Mouse (Mus musculus): ENCODE data around the gene Tmem63c. TPM values are rescaled to one million over a fixed set of nuclear protein-coding genes. Genes with fewer than 3 reads are reported as not detected.

Gene Tmem63c
- polyA plus RNA-seq, 1 experiment from 2014 or later: not detected

- POLR2A ChIA-PET: no interaction called here
- in situ Hi-C loops (cut with MboI; ENCODE audit: low pct_unique_long_range_greater_than_20kb): loop anchor here (25.0 kb wide), 1 partner anchor 815 kb away; no protein-coding TSS in a partner anchor
- CTCF ChIA-PET: no interaction called here
- no peak for ATAC-seq
- peaks cover 48% of the 10 kb centered on the region for H3K27me3 ChIP-seq
- no peak for TF ChIP-seq CTCF (IDR thresholded peaks at IDR 0.05)
- no peak for DNase-seq (ENCODE audit: low read depth, low spot score)
Measured at GRCm38 (mm10) chr12:87027391-87027790, 6.3 kb downstream of the Tmem63c start.

- in situ Hi-C loops (cut with MboI; ENCODE audit: low pct_unique_long_range_greater_than_20kb): loop anchor here (25.0 kb wide), 1 partner anchor 816 kb away; no protein-coding TSS in a partner anchor
- DNase-seq (ENCODE audit: low read depth, low spot score) (no peak), ATAC-seq (no peak)
- ChIA-PET POLR2A (no interaction called here), CTCF (no interaction called here)
- TF ChIP-seq CTCF (IDR thresholded peaks at IDR 0.05): no peak
- H3K27me3 ChIP-seq: peaks cover 48% of the 10 kb centered on the region
Measured at GRCm38 (mm10) chr12:87028068-87028467, 6.9 kb downstream of the Tmem63c start.

- CTCF ChIA-PET: no interaction called here
- peaks cover 36% of the 10 kb centered on the region for H3K27me3 ChIP-seq
Measured at GRCm38 (mm10) chr12:87029251-87029976, 8.3 kb downstream of the Tmem63c start.

GRCm38 (mm10) chr12:87031163-87031763 is 10.1 kb downstream of the Tmem63c start:
- peaks cover 23% of the 10 kb centered on the region for H3K27me3 ChIP-seq
- ATAC-seq (no peak), DNase-seq (ENCODE audit: low read depth, low spot score) (no peak)
- POLR2A ChIA-PET: no interaction called here
- in situ Hi-C loops (cut with MboI; ENCODE audit: low pct_unique_long_range_greater_than_20kb): loop anchor here (25.0 kb wide), 1 partner anchor 819 kb away; no protein-coding TSS in a partner anchor
- no peak for TF ChIP-seq CTCF (IDR thresholded peaks at IDR 0.05)
- CTCF ChIA-PET: no interaction called here

More at GRCm38 (mm10) chr12:87029251-87029976, 8.3 kb downstream of the Tmem63c start:
- no peak for TF ChIP-seq CTCF (IDR thresholded peaks at IDR 0.05)
- POLR2A ChIA-PET: no interaction called here
- in situ Hi-C loops (cut with MboI; ENCODE audit: low pct_unique_long_range_greater_than_20kb): loop anchor here (25.0 kb wide), 1 partner anchor 817 kb away; no protein-coding TSS in a partner anchor
- ATAC-seq: no peak
- DNase-seq (ENCODE audit: low read depth, low spot score): no peak

- DNase-seq (ENCODE audit: low read depth, low spot score) (no peak), ATAC-seq (no peak)
- in situ Hi-C loops (cut with MboI; ENCODE audit: low pct_unique_long_range_greater_than_20kb): loop anchor here (25.0 kb wide), 1 partner anchor 824 kb away; no protein-coding TSS in a partner anchor
- H3K27me3 ChIP-seq: peaks cover 9% of the 10 kb centered on the region
- ChIA-PET CTCF (no interaction called here), POLR2A (no interaction called here)
- TF ChIP-seq CTCF (IDR thresholded peaks at IDR 0.05): no peak
Measured at GRCm38 (mm10) chr12:87036631-87037030, 15.5 kb downstream of the Tmem63c start.

- DNase-seq (ENCODE audit: low read depth, low spot score) (no peak), ATAC-seq (no peak)
- no peak for TF ChIP-seq CTCF (IDR thresholded peaks at IDR 0.05)
- ChIA-PET CTCF (no interaction called here), POLR2A (no interaction called here)
- peaks cover 18% of the 10 kb centered on the region for H3K27me3 ChIP-seq
- in situ Hi-C loops (cut with MboI; ENCODE audit: low pct_unique_long_range_greater_than_20kb): loop anchor here (25.0 kb wide), 1 partner anchor 828 kb away; no protein-coding TSS in a partner anchor
Measured at GRCm38 (mm10) chr12:87040166-87040565, 19.0 kb downstream of the Tmem63c start.

GRCm38 (mm10) chr12:87040857-87041256 is 19.7 kb downstream of the Tmem63c start:
- CTCF ChIA-PET: no interaction called here
- H3K27me3 ChIP-seq: peaks cover 19% of the 10 kb centered on the region
- POLR2A ChIA-PET: no interaction called here
- no peak for ATAC-seq
- DNase-seq (ENCODE audit: low read depth, low spot score): no peak
- no peak for TF ChIP-seq CTCF (IDR thresholded peaks at IDR 0.05)
- in situ Hi-C loops (cut with MboI; ENCODE audit: low pct_unique_long_range_greater_than_20kb): loop anchor here (25.0 kb wide), 1 partner anchor 829 kb away; no protein-coding TSS in a partner anchor

- in situ Hi-C loops (cut with MboI; ENCODE audit: low pct_unique_long_range_greater_than_20kb): loop anchor here (25.0 kb wide), 1 partner anchor 830 kb away; no protein-coding TSS in a partner anchor
- CTCF ChIA-PET: no interaction called here
- ATAC-seq (no peak), DNase-seq (ENCODE audit: low read depth, low spot score) (no peak)
- peaks cover 23% of the 10 kb centered on the region for H3K27me3 ChIP-seq
- no peak for TF ChIP-seq CTCF (IDR thresholded peaks at IDR 0.05)
- POLR2A ChIA-PET: no interaction called here
Measured at GRCm38 (mm10) chr12:87042456-87042855, 21.3 kb downstream of the Tmem63c start.

- POLR2A ChIA-PET: no interaction called here
- in situ Hi-C loops (cut with MboI; ENCODE audit: low pct_unique_long_range_greater_than_20kb): loop anchor here (25.0 kb wide), 1 partner anchor 831 kb away; no protein-coding TSS in a partner anchor
- no peak for TF ChIP-seq CTCF (IDR thresholded peaks at IDR 0.05)
- CTCF ChIA-PET: no interaction called here
- no peak for ATAC-seq
- H3K27me3 ChIP-seq: peaks cover 23% of the 10 kb centered on the region
- no peak for DNase-seq (ENCODE audit: low read depth, low spot score)
Measured at GRCm38 (mm10) chr12:87043221-87043620, 22.1 kb downstream of the Tmem63c start.

- TF ChIP-seq CTCF (IDR thresholded peaks at IDR 0.05): no peak
- peaks cover 23% of the 10 kb centered on the region for H3K27me3 ChIP-seq
- ATAC-seq (no peak), DNase-seq (ENCODE audit: low read depth, low spot score) (no peak)
- CTCF ChIA-PET: no interaction called here
- in situ Hi-C loops (cut with MboI; ENCODE audit: low pct_unique_long_range_greater_than_20kb): loop anchor here (25.0 kb wide), 1 partner anchor 832 kb away; no protein-coding TSS in a partner anchor
- POLR2A ChIA-PET: no interaction called here
Measured at GRCm38 (mm10) chr12:87044711-87045110, 23.6 kb downstream of the Tmem63c start.

- H3K27me3 ChIP-seq: peaks cover 25% of the 10 kb centered on the region
- ATAC-seq: no peak
- DNase-seq (ENCODE audit: low read depth, low spot score): no peak
- ChIA-PET POLR2A (no interaction called here), CTCF (interaction anchor here (0.7 kb wide), 1 partner anchor 301 kb away, joined by 3 read pairs; no protein-coding TSS in a partner anchor)
- in situ Hi-C loops (cut with MboI; ENCODE audit: low pct_unique_long_range_greater_than_20kb): loop anchor here (25.0 kb wide), 1 partner anchor 835 kb away; no protein-coding TSS in a partner anchor
- TF ChIP-seq CTCF (IDR thresholded peaks at IDR 0.05): no peak
Measured at GRCm38 (mm10) chr12:87047536-87047935, 26.4 kb downstream of the Tmem63c start.

Data from Patski (cell line).